Mouse (Mus musculus): Measurements from ENCODE around the gene Myom1.

The Myom1 gene

DNA sequence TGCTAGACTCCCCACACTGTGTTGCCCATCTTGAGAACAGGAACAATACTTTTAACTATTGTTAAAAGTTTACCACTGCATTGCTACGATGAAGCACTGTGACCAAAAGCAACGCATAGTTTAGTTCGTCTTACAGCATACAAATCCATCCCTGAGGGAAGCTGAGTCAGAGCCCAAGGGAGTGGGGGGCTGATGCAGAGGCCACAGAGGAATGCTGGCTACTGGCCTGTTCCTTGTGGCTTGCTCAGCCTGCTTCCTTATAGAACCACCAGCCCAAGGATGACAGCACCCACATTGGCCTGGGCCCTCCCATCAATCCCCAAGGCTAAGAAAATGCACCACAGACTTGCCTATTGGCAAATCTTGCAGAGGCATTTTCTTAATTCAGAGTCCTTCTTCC lies 56.8 kb downstream of the Myom1 start:
- no peak for DNase-seq (ENCODE audit: low spot score)

DNA sequence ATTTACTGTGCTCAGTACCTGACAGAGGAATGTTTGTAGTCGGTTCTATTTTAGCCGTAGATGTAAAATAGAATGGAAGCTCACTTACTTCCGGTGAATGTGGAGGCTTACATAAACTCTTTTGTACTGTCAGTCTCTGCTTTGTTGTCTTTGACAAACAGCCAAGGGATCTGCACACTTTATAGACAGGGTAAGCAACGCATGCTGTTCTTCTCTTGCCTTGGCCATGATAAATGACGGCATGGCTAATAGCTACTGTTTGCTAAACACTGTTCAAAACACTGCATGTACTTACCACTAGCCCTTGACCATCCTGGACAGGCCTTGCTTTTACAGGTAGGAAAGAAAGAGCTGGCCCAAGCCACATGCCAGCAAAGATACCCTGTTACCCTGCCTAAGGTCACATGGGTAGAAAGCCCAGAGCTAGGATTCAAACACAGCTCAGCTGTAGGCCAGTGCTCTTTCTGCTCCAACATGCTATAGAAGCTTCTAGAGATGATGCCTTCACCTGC lies 59.7 kb downstream of the Myom1 start:
- no peak for DNase-seq (ENCODE audit: low spot score)

DNA sequence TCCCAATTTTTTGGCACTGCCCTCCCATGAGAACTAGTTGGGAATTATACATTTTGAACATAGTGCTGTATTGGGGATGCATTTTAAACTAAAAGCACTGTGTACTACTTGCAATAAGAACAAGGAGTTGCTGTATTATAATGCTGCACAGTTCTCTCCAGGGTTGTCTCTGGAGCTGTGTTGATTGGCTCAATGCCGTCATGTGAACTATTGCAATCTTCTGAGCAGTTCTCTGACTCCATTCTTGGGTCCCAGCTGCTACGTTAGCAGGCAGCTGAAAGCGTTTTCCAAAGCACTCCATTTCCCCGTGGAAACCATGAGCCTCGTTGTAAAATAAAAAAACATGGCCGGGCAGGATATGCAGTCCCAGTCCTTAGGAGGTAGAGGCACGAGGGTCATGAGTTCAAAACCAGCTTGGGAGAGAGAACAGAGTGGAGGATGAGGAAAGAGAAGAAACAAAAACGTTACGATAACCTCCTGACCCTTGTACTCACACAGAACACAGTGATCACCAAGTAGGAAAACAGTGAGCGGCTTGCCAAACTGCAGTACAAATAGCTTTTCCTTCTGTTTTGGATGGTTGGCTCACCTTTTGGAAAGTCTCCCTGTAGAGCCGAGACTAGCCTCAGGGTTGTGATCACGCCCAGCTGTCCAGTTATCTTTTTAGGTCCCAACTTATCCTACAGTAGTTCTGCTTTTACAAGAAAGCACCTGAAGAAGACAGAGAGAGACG lies 60.6 kb downstream of the Myom1 start:
- no peak for DNase-seq (ENCODE audit: low spot score)

DNA sequence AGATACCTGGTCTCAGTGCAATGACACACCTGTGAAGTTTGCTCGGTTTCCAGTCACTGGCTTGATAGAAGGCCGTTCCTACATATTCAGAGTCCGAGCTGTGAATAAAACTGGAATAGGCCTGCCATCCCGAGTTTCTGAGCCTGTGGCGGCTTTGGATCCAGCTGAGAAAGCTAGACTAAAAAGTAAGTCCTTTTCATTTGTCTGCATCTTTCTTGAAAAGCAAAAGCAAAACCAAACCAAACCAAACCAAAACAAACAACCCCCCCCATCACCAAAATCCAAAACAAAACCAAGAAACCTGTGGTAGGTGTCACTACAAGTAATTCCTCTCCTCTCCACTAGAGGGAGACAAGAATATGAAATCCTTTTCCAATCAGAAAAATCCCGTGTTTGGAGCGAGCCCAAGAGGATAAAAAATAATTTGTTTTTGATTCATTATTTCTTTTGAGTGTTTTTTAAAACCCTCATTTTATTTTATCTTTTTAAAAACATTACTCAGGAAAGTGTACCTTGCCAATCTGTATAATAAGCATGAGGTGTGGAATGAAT lies 62.1 kb downstream of the Myom1 start:
- no peak for DNase-seq (ENCODE audit: low spot score)

DNA sequence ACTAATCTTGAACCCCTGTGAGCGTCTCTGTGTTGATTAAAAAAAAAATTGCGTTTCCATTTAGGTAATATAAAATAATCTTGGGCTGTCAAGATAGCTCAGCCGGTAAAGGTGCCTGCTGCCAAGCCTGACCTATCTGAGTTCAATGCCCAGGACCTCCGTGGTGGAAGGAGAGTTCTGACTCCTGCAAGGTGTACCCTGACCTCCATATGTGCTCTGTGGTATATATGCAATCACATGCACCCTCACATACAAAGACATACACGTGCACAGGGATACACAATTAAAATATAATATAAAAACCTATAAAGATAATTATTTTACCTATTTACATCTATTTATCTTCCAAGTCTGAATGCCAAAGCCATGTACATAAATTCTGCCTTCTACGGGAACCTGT lies 62.7 kb downstream of the Myom1 start:
- no peak for DNase-seq (ENCODE audit: low spot score)

DNA sequence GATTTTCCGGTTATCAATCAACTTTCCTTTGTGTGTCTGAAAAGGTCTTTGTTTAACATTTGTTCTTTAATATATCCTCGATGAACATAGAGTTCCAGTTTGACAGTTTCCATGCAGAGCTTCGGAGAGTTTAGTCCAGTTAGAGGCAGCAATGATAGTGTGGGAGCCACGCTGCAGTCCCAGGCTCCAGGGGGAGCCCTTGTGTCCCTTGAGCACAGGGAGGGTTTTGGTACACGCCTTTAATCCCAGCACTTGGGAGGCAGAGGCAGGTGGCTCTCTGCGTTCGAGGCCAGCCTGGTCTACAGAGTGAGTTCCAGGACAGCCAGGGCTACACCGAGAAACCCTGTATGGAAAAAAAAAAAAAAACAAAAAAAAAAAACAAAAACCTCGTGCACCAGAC lies 66.7 kb downstream of the Myom1 start:
- DNase-seq (ENCODE audit: low spot score): no peak

DNA sequence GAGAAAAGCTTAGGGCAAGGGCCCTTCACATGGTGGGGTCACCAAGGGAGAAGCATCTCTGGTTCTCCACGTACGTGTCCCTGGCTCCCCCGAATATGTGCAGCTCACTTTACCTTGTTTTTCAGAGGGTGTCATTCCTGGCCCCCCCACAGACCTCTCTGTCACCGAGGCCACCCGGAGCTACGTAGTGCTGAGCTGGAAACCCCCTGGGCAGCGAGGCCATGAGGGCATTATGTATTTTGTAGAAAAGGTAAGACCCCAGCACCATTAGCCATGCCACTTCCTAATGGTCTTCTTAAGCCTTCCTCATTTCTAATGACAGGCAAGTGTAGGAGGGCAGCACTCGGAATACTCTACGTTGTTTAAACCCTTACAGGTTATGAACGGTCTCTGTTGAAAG lies 69.5 kb downstream of the Myom1 start:
- DNase-seq (ENCODE audit: low spot score): no peak

DNA sequence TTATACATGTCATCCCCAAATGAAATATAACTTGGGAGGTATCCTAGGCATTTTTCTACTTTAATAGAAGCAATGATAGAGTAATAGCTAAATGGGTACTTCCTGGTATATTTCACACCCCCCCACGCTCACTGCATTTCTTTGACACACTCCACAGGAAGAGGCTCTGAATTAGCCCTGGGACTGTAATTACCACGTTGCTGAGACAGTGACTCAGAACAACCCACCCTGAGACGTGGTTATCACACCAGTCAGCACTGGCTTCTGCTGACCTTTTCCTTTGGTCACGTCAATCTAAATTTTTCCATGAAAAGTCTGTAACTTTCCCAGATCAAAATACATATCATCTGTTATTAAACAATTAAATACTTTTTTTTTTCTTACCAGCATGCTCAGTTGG lies 72.0 kb downstream of the Myom1 start:
- DNase-seq (ENCODE audit: low spot score): no peak

DNA sequence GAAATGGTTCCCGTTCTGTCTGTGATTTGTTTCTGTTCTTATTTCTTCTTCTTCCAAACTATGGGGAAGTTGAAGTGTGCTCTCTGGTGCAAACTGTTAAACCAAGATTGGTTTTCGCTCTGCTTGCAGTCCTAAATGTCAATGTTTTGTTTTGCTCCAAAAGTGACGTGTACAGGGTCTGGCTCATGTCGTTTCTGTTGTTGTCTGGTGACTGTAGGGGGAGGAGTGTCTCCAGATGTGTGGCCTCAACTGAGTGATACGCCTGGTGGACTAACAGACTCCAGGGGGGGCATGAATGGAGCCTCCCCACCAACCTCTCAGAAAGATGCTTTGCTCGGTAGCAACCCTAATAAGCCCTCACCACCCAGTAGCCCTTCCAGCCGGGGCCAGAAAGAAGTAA lies 79.6 kb downstream of the Myom1 start:
- no peak for DNase-seq (ENCODE audit: low spot score)

DNA sequence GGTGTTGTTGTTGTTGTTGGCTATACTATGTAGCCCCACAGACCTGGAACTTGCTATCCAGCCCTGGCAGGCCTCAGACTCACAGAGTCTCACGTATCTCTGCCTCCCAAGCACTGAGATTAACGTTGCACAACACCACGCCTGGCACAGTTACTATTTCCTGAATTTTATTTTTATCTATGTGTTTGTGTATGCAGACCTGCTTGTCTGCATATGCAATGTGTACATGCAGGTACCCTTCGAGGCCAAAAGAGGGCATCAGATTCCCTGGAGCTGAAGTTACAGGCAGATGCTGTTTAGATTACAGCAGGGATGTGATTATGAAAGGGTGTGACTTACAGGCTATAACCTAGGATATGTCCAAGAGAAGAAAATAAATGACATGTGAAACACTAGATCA lies 84.5 kb downstream of the Myom1 start:
- no peak for DNase-seq (ENCODE audit: low spot score)

DNA sequence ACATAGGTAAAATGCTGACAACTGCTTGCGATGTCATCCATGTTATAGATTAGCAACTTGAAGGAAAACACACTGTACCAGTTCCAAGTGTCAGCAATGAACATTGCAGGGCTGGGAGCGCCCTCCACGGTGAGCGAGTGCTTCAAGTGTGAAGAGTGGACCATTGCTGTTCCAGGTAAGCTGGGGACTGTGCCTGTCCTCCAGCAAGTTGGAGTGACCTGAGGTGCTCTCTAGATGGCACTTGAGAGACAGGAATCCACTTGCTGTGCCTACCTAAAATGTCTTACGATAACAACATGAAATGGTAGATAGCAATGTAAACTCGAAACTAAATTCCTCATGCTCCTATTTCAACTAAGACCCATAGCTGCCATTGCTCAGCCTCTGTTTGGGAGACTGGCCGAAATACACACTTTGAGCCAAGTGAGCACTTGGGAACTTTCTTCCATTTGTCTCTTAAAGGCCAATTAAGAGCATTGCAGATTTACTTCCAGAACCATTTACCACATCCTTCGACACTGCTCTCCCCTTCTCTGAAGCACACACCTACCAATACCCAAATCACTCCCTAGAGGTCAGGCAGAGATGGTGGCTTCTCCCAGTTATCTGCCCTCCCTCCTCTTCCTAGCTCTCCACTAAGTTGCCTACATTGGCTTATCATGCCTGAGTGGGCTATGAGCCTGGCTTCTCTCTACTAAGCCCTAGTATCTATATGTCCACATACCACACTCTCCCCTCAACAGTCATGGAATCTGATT lies 85.1 kb downstream of the Myom1 start:
- DNase-seq (ENCODE audit: low spot score): no peak

DNA sequence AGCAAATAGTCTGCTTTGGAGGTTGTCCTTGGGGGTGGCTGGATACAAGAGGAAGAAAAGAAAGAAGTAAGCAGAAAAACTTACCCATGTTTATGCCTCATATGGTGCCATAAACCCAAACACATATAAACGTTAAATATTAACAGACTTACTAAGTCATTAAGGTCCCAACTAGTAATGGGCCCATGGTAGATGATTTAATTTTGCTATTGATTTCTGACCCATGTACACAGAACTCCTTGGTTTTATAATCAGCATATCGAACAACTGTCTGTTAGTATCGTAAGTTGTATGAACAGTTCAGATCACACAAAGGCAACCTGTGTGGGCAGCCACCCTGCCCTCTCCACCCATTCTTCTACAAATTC lies 85.7 kb downstream of the Myom1 start:
- no peak for DNase-seq (ENCODE audit: low spot score)

DNA sequence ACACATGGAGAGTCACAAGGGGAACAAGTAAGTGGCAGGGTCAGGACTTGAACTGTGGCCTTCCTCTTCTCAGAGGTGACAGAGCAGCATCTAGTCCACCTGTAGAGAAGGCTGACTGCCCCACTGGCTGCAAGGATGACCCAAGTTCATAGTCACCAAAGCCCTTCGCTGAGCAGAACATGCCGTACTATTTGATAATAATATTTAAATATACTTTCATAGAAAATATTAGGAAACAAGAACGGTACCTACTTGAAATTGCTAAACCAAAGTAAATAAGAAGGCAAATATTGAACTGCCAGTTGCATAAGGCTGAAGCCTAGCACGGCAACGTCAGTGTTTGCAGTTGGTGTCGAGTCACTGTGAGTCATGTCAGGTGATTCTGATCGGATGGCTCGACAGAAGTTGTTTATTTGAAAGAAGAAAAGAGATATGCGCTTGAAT lies 86.6 kb downstream of the Myom1 start:
- DNase-seq (ENCODE audit: low spot score): no peak

DNA sequence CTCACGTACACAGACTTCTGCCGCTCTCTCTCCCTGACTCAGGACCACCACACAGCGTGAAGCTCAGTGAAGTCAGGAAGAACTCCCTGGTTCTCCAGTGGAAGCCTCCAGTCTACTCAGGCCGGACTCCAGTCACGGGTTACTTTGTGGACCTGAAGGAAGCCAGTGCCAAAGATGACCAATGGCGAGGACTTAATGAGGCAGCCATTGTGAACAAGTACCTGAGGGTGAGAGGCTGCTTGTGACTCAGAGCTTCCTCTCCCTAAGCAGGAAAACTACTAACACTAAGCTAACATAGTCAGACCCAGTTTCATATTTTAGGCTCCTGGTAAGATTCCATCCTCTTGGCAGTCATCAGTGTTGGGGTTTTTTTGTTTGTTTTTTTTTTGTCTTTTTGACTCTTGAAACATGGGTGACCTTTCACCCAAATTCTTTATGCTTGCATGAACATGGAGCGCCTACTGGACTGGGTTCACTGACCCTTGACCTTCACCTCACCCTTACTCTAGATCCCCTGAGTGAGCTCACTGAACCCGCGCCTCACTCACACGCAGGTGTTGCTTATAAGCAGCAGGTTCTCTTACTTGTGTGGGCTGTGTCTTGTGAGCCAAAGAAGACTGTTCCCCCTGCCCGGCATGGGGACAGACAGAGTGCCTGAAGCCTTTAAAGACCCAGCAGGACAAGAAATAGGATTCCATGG lies 87.5 kb downstream of the Myom1 start:
- no peak for DNase-seq (ENCODE audit: low spot score)

DNA sequence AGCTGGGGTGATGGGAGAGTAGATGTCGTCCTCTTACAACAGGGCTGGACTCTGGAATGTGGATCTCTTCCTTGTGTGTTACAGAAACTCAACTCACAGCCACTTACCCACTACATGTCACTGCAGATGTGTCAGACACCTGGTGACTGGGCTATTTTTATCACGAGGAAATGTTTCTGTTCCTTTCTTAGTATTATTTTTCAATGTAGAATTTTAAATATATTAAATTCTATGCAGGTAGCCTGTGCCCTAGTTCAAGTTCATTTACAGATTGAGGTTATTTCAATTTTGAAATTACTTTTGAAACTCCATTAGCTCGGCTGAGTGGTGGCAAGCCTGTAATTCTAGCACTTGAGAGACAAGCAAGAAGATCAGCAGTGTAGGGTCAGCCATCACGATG lies 88.6 kb downstream of the Myom1 start:
- DNase-seq (ENCODE audit: low spot score): no peak

DNA sequence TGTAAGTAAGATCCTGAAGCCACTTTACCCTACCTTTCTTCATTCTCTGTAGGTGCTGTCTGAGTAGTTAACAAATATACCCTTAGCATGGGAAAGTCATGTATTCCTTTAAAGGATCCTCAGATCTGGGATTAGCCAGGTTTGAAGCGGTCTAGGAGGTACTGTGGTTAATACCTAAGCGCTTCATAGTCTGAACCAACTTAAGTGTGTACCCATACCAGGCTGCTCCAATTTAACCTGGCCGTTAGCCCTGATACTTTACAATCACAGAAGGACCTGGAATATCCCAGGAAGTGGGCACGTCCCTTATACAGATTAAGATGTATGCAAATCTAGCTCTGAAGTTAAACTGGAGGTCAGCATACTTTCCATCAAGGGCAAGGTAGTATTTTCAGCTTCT lies 89.9 kb downstream of the Myom1 start:
- DNase-seq (ENCODE audit: low spot score): no peak

DNA sequence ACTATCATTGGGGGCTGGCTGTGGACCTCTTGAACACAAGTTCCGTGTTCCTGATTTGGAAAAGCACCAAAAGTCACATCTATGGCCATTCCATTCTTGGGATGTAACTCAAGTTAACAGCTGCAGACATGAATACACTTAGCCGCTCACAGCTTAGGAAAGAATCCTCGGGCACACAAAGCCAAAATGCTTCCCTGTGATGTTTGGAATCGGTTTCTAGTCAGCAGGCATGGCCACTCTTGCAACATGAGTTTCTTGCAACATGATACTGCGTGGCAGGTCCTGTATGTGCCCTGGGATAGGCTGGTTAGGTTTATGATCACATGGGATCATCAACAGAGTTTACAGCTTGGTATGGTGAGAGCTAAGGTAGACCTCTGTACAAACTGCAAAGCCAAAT lies 91.4 kb downstream of the Myom1 start:
- DNase-seq (ENCODE audit: low spot score): no peak

DNA sequence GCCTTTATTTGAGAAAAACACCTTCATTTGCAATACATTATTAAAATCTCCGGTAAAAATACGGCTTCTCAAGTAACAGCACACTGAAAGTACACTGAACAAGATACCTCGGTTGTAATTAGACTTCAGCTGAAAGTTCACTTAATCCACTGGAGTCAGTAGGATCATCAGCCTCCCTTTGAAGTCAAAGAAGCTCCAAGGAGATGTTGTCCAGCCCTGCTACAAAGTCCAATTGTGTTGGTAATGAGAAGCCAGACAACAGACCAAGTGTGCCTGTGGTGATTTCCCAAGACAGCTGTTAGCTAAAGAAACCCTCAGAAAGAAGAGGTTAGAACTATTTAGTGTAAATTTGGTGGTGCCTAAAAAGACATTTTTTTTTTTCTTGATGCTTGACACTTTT lies 92.0 kb downstream of the Myom1 start:
- DNase-seq (ENCODE audit: low spot score): no peak

DNA sequence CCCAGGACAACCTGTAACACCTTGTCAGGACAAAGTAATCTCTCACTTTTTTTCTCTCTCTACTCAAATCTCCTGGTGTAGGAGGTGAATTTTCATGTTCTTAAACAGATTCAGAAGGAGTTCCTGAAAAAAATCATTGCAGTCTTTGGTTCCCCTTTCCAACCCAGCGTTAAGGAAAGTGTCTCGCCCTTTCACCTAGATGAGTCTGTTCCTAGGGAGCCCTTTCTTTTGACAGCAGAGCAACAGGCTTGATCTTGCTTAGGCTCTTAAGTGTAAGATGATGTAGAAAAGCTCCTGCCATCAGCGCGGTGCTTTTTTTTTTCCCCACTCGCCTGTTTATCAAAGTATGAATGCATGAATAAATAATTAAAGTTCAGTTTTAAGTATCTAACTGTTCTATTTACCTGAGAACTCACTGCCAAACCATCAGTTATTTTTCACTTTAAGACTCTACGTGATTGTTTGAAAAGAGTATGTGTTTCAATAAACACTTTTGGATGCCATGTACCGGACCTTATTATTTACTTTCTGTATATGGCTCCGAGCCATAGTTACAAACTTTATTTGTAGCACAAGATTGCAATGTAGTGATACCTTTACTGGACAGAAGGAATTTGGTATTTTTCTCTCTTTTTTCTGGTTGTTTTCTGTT lies 94.2 kb downstream of the Myom1 start:
- DNase-seq (ENCODE audit: low spot score): no peak

DNA sequence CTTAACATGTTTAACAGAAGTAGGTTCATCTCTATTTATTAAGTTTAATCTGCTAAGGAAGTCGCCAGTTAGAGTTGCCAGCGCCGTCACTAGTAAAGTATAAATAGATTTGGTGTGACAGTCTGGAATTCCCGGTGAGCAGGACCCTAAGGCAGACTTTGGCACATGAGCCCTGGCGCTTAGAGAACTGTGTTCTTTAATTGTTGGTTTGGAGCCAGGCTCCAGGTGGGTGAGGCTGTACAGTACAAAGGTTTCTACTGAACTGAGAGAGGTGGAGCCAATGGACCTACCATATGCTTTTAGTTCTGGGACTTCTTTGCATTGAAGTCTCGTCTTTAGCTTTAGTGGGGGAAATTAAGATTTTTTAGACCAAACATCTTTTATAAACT lies 94.8 kb downstream of the Myom1 start:
- no peak for DNase-seq (ENCODE audit: low spot score)

DNA sequence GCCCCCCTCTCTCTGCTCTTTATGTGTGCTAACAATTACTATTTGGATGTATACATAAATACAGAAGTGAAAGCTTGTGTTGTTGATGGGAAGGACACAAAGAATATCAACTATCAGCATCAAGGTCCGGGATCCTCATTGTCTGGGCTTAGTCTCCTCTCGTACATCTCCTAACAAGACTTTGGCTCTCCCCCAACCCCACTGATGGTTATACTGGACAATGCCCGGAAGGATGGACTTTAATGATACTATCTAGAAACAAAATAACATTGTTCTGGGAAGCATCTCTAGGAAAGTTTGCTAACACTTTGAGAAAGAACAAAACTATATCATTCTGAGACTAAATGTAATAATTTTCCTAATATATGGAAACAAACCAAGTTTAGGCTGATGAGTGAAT lies 96.2 kb downstream of the Myom1 start:
- DNase-seq (ENCODE audit: low spot score): no peak

Measured in layer of hippocampus, adult 11-12 months (tissue).